Mouse (Mus musculus) ES-E14 (cell line): ENCODE data around the gene Kcnip1. TPM values are rescaled to one million over a fixed set of nuclear protein-coding genes. Genes with fewer than 3 reads are reported as not detected.

Experiments used
- DNase-seq: peaks from one replicate; pipeline ENCODE4 v3.0.0-alpha.2; 2013; ENCODE audit warnings: low read depth, low spot score
- H3K27ac ChIP-seq: 2 replicates; pipeline ENCODE4 v1.5.1; 2012; ENCODE audit warnings: low read depth, mild to moderate bottlenecking, low read length, moderate library complexity, mixed read lengths; ENCODE audit not compliant: poor library complexity, insufficient read depth, severe bottlenecking
- H3K36me3 ChIP-seq: 2 replicates; pipeline ENCODE4 v1.6.1; 2012; ENCODE audit warnings: mild to moderate bottlenecking, low read length, moderate library complexity, mixed read lengths; ENCODE audit not compliant: control insufficient read depth, poor library complexity, insufficient read depth, severe bottlenecking
- H3K4me1 ChIP-seq, 2 experiments: fragments of 150-350 bp in 1 of 2; sonication (generic) in 1 of 2; 2 replicates each; pipeline ENCODE4 v1.6.1; 2012; ENCODE audit warnings: low read length in 2 of 2, mild to moderate bottlenecking in 1 of 2, mixed read lengths in 1 of 2; ENCODE audit not compliant: control insufficient read depth in 2 of 2, insufficient read depth in 2 of 2, poor library complexity in 1 of 2
- H3K4me3 ChIP-seq, 2 experiments: fragments of 150-350 bp in 1 of 2; sonication (generic) in 1 of 2; 2 replicates each; pipeline ENCODE4 v1.5.1; 2012; ENCODE audit warnings: low read length in 2 of 2, low read depth in 1 of 2, mild to moderate bottlenecking in 1 of 2, mixed read lengths in 1 of 2; ENCODE audit not compliant: insufficient read depth in 1 of 2, poor library complexity in 1 of 2, severe bottlenecking in 1 of 2
- H3K9ac ChIP-seq: 2 replicates; pipeline ENCODE4 v1.6.1; 2012; ENCODE audit warnings: low read depth, mild to moderate bottlenecking, low read length, mixed read lengths; ENCODE audit not compliant: poor library complexity, insufficient read depth, severe bottlenecking
- H3K9me3 ChIP-seq: fragments of 150-350 bp; sonication (generic); 2 replicates; pipeline ENCODE4 v1.6.1; 2012; ENCODE audit warnings: low read depth, mild to moderate bottlenecking, low read length; ENCODE audit not compliant: control insufficient read depth, insufficient read depth
- CHD2 ChIP-seq: IDR thresholded peaks from 2 replicates; pipeline ENCODE4 v1.6.1; 2014; ENCODE audit warnings: mild to moderate bottlenecking, low read depth, low read length, inconsistent platforms
- HCFC1 ChIP-seq: IDR thresholded peaks from 2 replicates; pipeline ENCODE4 v1.6.1; 2012; ENCODE audit warnings: low read length, inconsistent platforms, borderline replicate concordance; ENCODE audit not compliant: insufficient read depth
- MAFK ChIP-seq: IDR thresholded peaks from 2 replicates; pipeline ENCODE4 v1.6.1; 2014; ENCODE audit warnings: mild to moderate bottlenecking, low read depth, low read length, inconsistent platforms; ENCODE audit not compliant: insufficient read depth
- ZC3H11A ChIP-seq: IDR thresholded peaks from 2 replicates; pipeline ENCODE4 v1.6.1; 2012; ENCODE audit warnings: low read depth, mild to moderate bottlenecking, inconsistent platforms, low read length, borderline replicate concordance
- ZNF384 ChIP-seq: IDR thresholded peaks from 2 replicates; pipeline ENCODE4 v1.6.1; 2012; ENCODE audit warnings: low read depth, low read length, inconsistent platforms
- in situ Hi-C, 2 experiments: fragments of 600-800 bp; cut with MboI; formaldehyde crosslinking; loops; one replicate each; pipeline ENCODE4 v1.15.1; 2025; ENCODE audit warnings: low sequenced_read_pairs in 2 of 2, inconsistent platforms in 1 of 2; ENCODE audit not compliant: unreplicated experiment in 2 of 2
- total RNA-seq: library from RNA; depleted of rRNA; stranded (reverse); fragments of 300-350 nt; gene quantifications from 2 replicates; pipeline ENCODE4 v1.2.3, GENCODE M21; 2012

Kcnip1 gene
- total RNA-seq, 1 experiment: 0.22 TPM

DNA sequence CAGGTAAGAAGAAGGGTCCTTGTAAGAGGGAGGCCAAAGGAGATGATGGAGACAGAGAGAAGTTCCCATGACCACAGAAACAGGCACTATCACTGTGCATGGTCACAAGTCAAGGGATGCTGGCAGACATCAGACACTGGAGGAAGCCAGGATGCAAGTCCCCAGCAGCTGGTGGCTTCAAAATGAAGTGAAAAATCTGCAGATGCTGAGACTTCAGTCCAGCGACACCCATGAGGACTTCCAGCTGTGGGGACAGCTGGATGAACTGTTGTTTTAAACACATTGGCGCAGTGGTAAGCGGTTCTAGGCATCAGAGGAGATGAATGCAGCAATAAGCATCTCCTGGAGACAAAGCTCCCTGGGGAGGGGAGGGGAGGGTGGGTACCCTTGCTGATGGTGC is 246.6 kb downstream of the Kcnip1 start:
- TF ChIP-seq MAFK: no peak
- no peak for TF ChIP-seq CHD2
- TF ChIP-seq ZNF384: no peak
- TF ChIP-seq HCFC1: no peak
- no peak for TF ChIP-seq ZC3H11A
- in situ Hi-C loops: no loop called here
- Histone ChIP-seq H3K9me3 (no peaks in the 10 kb centered on the region), H3K9ac (no peak overlapping the region), H3K4me1 (no peaks in the 10 kb centered on the region), H3K4me3 (no peak overlapping the region), H3K27ac (no peak overlapping the region), H3K36me3 (no peaks in the 10 kb centered on the region)
- no peak for DNase-seq

DNA sequence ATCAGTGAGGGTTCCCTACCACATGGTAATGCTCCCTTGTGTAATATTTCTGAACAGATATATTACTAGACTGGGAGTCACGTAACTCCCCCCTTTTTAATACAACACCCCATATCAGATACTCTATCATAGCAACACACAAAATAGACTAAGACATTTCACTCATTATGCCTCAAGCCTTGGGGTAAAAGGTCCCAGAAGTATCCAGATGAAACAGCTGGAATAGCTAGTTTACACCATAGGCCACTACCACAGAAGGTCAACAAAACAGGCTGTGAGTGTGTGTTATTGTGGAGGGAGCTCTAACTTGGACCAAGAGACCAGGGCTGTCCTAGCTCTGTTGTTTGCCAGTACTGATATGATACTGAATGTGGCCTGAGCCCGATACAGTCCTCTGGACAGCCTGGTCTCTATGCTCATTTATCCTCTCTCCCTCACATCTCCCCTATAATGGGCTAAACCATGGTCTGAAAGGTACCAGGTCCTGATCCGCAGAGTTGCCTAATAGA is 247.1 kb downstream of the Kcnip1 start:
- H3K9ac ChIP-seq: no peak overlapping the region
- H3K4me3 ChIP-seq: no peak overlapping the region
- no peak for TF ChIP-seq MAFK
- TF ChIP-seq CHD2: no peak
- TF ChIP-seq ZC3H11A: no peak
- TF ChIP-seq ZNF384: no peak
- TF ChIP-seq HCFC1: no peak
- in situ Hi-C loops: no loop called here
- no peaks in the 10 kb centered on the region for H3K9me3 ChIP-seq
- no peaks in the 10 kb centered on the region for H3K36me3 ChIP-seq
- no peak overlapping the region for H3K27ac ChIP-seq
- no peaks in the 10 kb centered on the region for H3K4me1 ChIP-seq
- DNase-seq: no peak

DNA sequence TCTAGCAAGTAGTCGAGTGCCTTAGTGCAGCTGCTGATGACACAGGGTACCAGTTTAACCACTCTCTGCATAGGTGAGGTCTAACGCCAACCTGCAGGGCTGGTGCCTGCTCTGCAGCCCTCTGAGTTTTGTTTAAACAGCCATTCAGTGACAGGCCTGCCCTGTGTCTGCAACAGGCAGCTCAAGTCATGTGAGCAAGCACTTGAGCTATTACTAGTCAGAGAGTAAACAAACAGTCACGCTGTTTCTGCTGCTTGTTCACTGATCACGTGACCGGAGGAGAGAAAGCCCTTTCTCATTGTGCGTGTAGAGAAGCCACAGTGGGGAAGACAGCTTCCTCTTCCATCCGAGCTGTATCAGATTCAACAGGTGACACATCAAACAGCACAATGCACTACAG is 248.5 kb downstream of the Kcnip1 start:
- no peak for DNase-seq
- Histone ChIP-seq H3K9me3 (no peaks in the 10 kb centered on the region), H3K4me1 (no peaks in the 10 kb centered on the region), H3K4me3 (no peak overlapping the region), H3K36me3 (no peaks in the 10 kb centered on the region), H3K27ac (no peak overlapping the region), H3K9ac (no peak overlapping the region)
- TF ChIP-seq ZC3H11A (no peak), CHD2 (no peak), ZNF384 (no peak), HCFC1 (no peak), MAFK (no peak)
- in situ Hi-C loops: no loop called here

DNA sequence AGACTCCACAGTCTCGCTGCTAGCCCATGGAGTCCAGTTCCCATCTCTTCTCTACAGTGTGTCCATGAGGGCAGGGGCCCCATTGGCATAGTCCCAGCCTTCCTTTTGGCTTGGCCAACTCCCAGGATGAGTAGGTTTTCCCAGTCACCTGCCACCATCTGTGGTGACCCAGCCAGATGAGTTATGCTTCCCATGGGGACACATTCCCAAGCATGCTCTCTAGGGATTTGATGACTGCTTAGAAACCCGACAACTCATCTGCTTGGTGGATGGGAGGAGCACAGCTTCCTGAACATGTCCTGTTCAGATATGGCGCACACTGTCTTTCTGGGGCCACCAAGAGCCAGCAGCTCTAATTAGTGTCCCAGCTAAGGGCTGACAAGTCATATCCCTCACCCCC is 252.8 kb downstream of the Kcnip1 start:
- Histone ChIP-seq H3K9me3 (no peaks in the 10 kb centered on the region), H3K4me3 (no peak overlapping the region), H3K36me3 (no peaks in the 10 kb centered on the region), H3K27ac (no peak overlapping the region), H3K9ac (no peak overlapping the region), H3K4me1 (no peaks in the 10 kb centered on the region)
- TF ChIP-seq MAFK (no peak), ZC3H11A (no peak)
- DNase-seq: no peak
- in situ Hi-C loops: no loop called here

GRCm38 (mm10) chr11:33736426-33736825 is 256.5 kb downstream of the Kcnip1 start:
- no peak overlapping the region for H3K27ac ChIP-seq
- in situ Hi-C loops: loop anchor here in 1 of 2 experiments (10.0 kb wide), 1 partner anchor 178 kb away; no protein-coding TSS in a partner anchor
- H3K9ac ChIP-seq: no peak overlapping the region
- DNase-seq: no peak
- H3K4me3 ChIP-seq: no peak overlapping the region
- TF ChIP-seq MAFK: no peak
- TF ChIP-seq HCFC1: no peak
- TF ChIP-seq CHD2: no peak
- no peak for TF ChIP-seq ZNF384
- TF ChIP-seq ZC3H11A: no peak
- H3K36me3 ChIP-seq: no peaks in the 10 kb centered on the region
- no peaks in the 10 kb centered on the region for H3K9me3 ChIP-seq
- H3K4me1 ChIP-seq: no peaks in the 10 kb centered on the region
